Comparison of ENCODE assay signal across 8 mouse cellular contexts in the genomic region with DNA sequence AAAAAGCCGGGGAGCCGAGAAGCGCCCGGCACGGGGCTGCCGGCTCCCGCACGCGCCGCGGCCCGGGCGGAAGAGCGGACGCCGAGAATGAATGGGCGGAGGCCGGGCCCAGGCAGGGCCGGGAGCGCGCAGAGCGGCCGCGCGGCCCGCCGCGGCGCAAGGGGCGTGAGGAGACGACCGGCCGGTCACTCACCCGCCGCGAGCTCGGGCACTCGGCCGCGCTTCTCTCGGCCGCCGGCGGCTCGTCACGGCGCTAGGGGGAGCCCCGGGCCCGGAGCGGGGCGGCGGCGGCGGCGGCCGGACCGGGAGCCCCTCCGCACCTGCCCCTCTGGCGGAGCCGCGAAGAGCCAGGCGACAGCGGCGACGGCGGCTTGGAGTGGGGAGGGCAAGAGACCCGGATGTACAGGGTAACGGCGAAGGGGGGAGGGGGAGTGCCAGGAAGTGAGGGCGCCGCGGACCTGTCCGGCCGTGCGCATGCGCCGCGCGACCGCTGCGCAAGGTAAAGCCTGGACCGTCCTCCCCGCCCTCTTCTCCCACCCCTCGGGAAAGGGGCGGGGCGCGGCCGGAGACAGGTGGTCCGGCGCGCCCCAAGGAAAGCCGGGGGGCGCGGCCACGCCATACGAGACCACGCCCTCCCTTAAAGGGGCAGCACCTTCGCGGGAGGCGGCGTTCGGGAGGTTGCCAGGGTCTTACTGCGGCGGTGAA.
DNase-seq lines count a peak whose midpoint lies in the region; ATAC-seq lines count a peak whose summit lies in the region.

No protein-coding gene starts in this region.

- peak overlapping the region; percentile 96 for H3K4me3 ChIP-seq in megakaryocyte, embryonic 14.5 days (replicated peaks)

- H3K4me1 ChIP-seq in megakaryocyte, embryonic 14.5 days = peaks cover 42% of the 10 kb centered on the region

- ATAC-seq in common myeloid progenitor, adult 5-6 weeks (replicated peaks; ENCODE audit: low read depth, poor library complexity, severe bottlenecking) = peak; percentile 78

- no peaks in the 10 kb centered on the region for H3K9me3 ChIP-seq in megakaryocyte, embryonic 14.5 days

- H3K27me3 ChIP-seq in megakaryocyte, embryonic 14.5 days (replicated peaks) = no peaks in the 10 kb centered on the region

- DNase-seq in ZHBTc4 (ENCODE audit: low read depth, low spot score) = peak; percentile 99
- peak; percentile 92 to 97 for DNase-seq in gastrocnemius, adult 8-10 months (ENCODE audit: low spot score in 2 of 2)
- DNase-seq in hindlimb bud, embryonic 11.5 days (ENCODE audit: extremely low spot score, low read depth, low spot score) = peak; percentile 79
- peak; percentile 79 to 97 for DNase-seq in left cerebral cortex, adult 8-10 months (ENCODE audit: low spot score in 2 of 2)
- peak; percentile 94 to 96 for DNase-seq in right cerebral cortex, postnatal 10 days (ENCODE audit: low spot score in 2 of 2)
- DNase-seq in urinary bladder, postnatal 25 days (ENCODE audit: low spot score) = peak; percentile 92

- H3K36me3 ChIP-seq in megakaryocyte, embryonic 14.5 days (replicated peaks; ENCODE audit: low read length) = no peaks in the 10 kb centered on the region

Comparison
In these comparisons a context has a peak if more than half of its experiments do, and no peak if none do; other contexts are left out.
1. Peak in every context shown above with its lines: DNase-seq, ATAC-seq and H3K4me3 ChIP-seq.